Mouse (Mus musculus) lung, adult 2 months (tissue): ENCODE measurements around the gene Ttc16.

Experiments
- CTCF ChIP-seq: fragments of 200-500 bp; IDR thresholded peaks from 2 replicates; pipeline ENCODE4 v1.5.1; 2011; ENCODE audit warnings: mild to moderate bottlenecking, low read length, control low read depth; ENCODE audit not compliant: insufficient read depth
- POLR2A ChIP-seq: fragments of 200-500 bp; IDR thresholded peaks from 2 replicates; pipeline ENCODE4 v1.6.1; 2011; ENCODE audit warnings: low read depth, mild to moderate bottlenecking, control low read depth, low read length, borderline replicate concordance; ENCODE audit errors: extremely low read depth

DNA sequence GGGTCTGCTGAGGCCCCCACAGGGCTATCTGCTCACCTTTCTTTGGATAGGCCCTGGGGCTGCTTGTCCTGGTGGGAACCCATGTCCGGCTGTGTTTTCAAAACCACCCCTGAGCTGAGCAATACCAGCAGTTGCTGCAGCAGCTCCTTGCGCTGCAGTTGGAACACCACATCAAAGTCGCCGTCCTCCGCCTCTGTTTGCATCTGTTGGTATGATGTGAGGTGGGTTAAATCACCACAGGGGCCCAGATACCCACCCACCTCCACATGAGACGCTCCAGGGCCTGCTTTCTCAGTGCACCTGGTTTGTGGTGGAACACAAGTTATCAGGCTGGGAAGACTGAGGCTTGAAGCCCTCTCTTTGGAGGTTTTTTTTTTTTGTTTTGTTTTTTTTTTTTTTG, 2.6 kb upstream of the Ttc16 start:
- TF ChIP-seq CTCF (no peak), POLR2A (no peak)
